8 mouse cellular contexts compared by ENCODE assay signal in the genomic region with DNA sequence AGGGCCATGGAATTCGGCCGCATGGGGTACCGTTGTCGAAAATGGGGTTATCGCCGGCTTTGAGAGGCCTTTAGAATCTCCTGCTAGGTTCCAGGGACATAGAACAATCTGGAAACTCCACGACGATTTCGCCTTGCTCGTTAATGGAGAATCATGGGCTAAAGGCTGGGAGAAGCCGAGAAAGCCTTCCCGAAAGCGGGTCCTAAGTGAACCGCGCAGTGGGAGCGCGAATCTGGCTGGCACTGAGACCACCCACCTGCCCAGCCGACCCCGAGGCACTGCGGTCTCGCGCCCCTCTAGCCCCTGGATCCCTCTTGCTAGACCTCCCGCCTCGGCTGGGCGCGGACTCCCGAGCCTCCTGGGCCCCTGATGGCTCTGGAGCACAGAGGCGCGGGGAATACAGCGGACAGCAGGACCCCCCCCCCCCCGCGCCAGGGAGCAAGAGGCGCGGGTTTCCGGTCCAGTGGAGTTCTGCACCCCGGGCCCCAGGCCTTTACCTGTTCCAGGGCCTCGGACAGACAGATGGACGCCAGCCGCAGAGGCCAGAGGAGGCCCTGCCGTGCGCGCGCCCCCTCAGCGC. TPM values are rescaled to one million over a fixed set of nuclear protein-coding genes. Genes with fewer than 3 reads are reported as not detected.
A peak's percentile ranks its signal among the peaks of the same experiment; 100 is the strongest.
DNase-seq lines count a peak whose midpoint lies in the region; ATAC-seq and TF ChIP-seq lines count a peak whose summit lies in the region.

No protein-coding gene starts in this region.

- no peaks in the 10 kb centered on the region for H3K36me3 ChIP-seq in E14TG2a.4 (ENCODE audit: insufficient read depth, low read length)
- no peaks in the 10 kb centered on the region for H3K36me3 ChIP-seq in heart, embryonic 15.5 days
- H3K36me3 ChIP-seq in liver, postnatal 0 days (replicated peaks; ENCODE audit: insufficient read depth, low read length): no peaks in the 10 kb centered on the region

- DNase-seq in adrenal gland, adult 2 months: peak; percentile 15
- no peak for DNase-seq in adrenal gland, postnatal 14 days
- no peak for DNase-seq in liver, postnatal 0 days
- DNase-seq in frontal cortex, adult 2 months (ENCODE audit: extremely low spot score in 1 of 2, low spot score in 1 of 2): no peak
- DNase-seq in c-Kit-positive CD71-positive TER-119-positive erythroid progenitor cells, embryonic 14.5 days (ENCODE audit: low spot score): no peak
- no peak for DNase-seq in adipocyte (ENCODE audit: low spot score)

- TF ChIP-seq EP300 in liver, postnatal 0 days (IDR thresholded peaks at IDR 0.05; ENCODE audit: low read depth): no peak

- peaks cover 100% of the 10 kb centered on the region for H3K27me3 ChIP-seq in E14TG2a.4 (ENCODE audit: insufficient read depth, low read length)
- peaks cover 99% of the 10 kb centered on the region for H3K27me3 ChIP-seq in heart, embryonic 15.5 days
- peaks cover 97% of the 10 kb centered on the region for H3K27me3 ChIP-seq in liver, postnatal 0 days (ENCODE audit: insufficient read depth, low read length)

- H3K27ac ChIP-seq in heart, embryonic 15.5 days: peak overlapping the region; percentile 54
- H3K27ac ChIP-seq in liver, postnatal 0 days (ENCODE audit: low read depth): no peak overlapping the region

- peaks cover 66% of the 10 kb centered on the region for H3K4me1 ChIP-seq in E14TG2a.4 (replicated peaks; ENCODE audit: low read depth, low read length)
- peaks cover 47% of the 10 kb centered on the region for H3K4me1 ChIP-seq in heart, embryonic 15.5 days (replicated peaks)
- peaks cover 29% of the 10 kb centered on the region for H3K4me1 ChIP-seq in liver, postnatal 0 days (ENCODE audit: insufficient read depth)

- no peak for TF ChIP-seq CTCF in E14TG2a.4 (conservative IDR thresholded peaks at IDR 0.05; ENCODE audit: low read length)
- no peak for TF ChIP-seq CTCF in liver, postnatal 0 days (IDR thresholded peaks at IDR 0.05; ENCODE audit: low read depth)

- H3K9ac ChIP-seq in heart, embryonic 15.5 days: peak overlapping the region; percentile 54
- no peak overlapping the region; the same call in 1 of the 2 replicates for H3K9ac ChIP-seq in liver, postnatal 0 days (replicated peaks)

- H3K4me2 ChIP-seq in heart, embryonic 15.5 days: peak overlapping the region; percentile 83
- peak overlapping the region; percentile 69 for H3K4me2 ChIP-seq in liver, postnatal 0 days (ENCODE audit: low read depth, low read length)

- WGBS in heart, embryonic 15.5 days: 2% methylated on average over 40 of the region's 44 CpGs
- WGBS in liver, postnatal 0 days (ENCODE audit: insufficient replicate concordance): under 1% methylated on average over 30 of the region's 44 CpGs

- H3K9me3 ChIP-seq in E14TG2a.4 (ENCODE audit: low read length): 0 out of 2 replicates have a peak, but pooled peaks cover 6% of the 10 kb centered on the region
- H3K9me3 ChIP-seq in heart, embryonic 15.5 days (replicated peaks): no peaks in the 10 kb centered on the region
- no peaks in the 10 kb centered on the region for H3K9me3 ChIP-seq in liver, postnatal 0 days (ENCODE audit: low read length)

- peak overlapping the region; percentile 74 for H3K4me3 ChIP-seq in E14TG2a.4 (replicated peaks; ENCODE audit: low read length)
- H3K4me3 ChIP-seq in heart, embryonic 15.5 days: peak overlapping the region; percentile 60
- H3K4me3 ChIP-seq in liver, postnatal 0 days (ENCODE audit: low read depth, low read length): peak overlapping the region; percentile 45

- no peak for ATAC-seq in heart, embryonic 15.5 days (replicated peaks; ENCODE audit: insufficient number of reproducible peaks, insufficient read depth, low FRiP score, low read depth)
- ATAC-seq in liver, postnatal 0 days: no peak

RNA-seq across cellular contexts. Expression of a gene that starts 3.1 kb away (rescaled TPM):
- total RNA-seq in adrenal gland, adult 2 months (2021): 10 to 100 TPM; 23.0 to 52.6 TPM
- 167 and 184 TPM in 2 replicates for polyA plus RNA-seq in adrenal gland, adult 2 months (2012; rRNA removed)
- 26.3 and 36.4 TPM in 2 replicates for total RNA-seq in adrenal gland, postnatal 14 days (2021)
- 14.0 and 20.4 TPM in 2 replicates for polyA plus RNA-seq in heart, embryonic 15.5 days (2015; fragmentation: Nextera tagmentation; extraction: Ambion mirVana)
- polyA plus RNA-seq in liver, postnatal 0 days (2015; fragmentation: Nextera tagmentation; extraction: Ambion mirVana): 4.1 and 4.4 TPM in 2 replicates
- polyA plus RNA-seq in frontal cortex, adult 2 months (2012; rRNA removed): 5.7 and 7.4 TPM in 2 replicates

RNA-seq across cellular contexts. Expression of a gene that starts 25.2 kb away (rescaled TPM):
- total RNA-seq in adrenal gland, adult 2 months (2021): not detected
- not detected in 2 replicates for polyA plus RNA-seq in adrenal gland, adult 2 months (2012; rRNA removed)
- total RNA-seq in adrenal gland, postnatal 14 days (2021): not detected in 2 replicates
- not detected in 2 replicates for polyA plus RNA-seq in heart, embryonic 15.5 days (2015; fragmentation: Nextera tagmentation; extraction: Ambion mirVana)
- not detected in 2 replicates for polyA plus RNA-seq in liver, postnatal 0 days (2015; fragmentation: Nextera tagmentation; extraction: Ambion mirVana)
- not detected in 2 replicates for polyA plus RNA-seq in frontal cortex, adult 2 months (2012; rRNA removed)
